Mouse (Mus musculus) hindbrain, embryonic 13.5 days (tissue): ENCODE measurements around the gene Abcf2. TPM values are rescaled to one million over a fixed set of nuclear protein-coding genes. Genes with fewer than 3 reads are reported as not detected.

Source experiments
- ATAC-seq: fragments of 200-750 bp; cut with Nextera tagmentation; 2 replicates; pipeline ENCODE4 v1.8.0; 2017; ENCODE audit warnings: moderate TSS enrichment; ENCODE audit not compliant: low FRiP score
- H3K27ac ChIP-seq: fragments of 300-500 bp; sonication (generic); 2 replicates; pipeline ENCODE4 v1.5.1; 2015; ENCODE audit warnings: inconsistent platforms, mild to moderate bottlenecking, moderate library complexity
- H3K27me3 ChIP-seq: fragments of 300-500 bp; sonication (generic); 2 replicates; pipeline ENCODE4 v1.6.1; 2015; ENCODE audit warnings: mild to moderate bottlenecking, inconsistent platforms
- H3K36me3 ChIP-seq: fragments of 300-500 bp; sonication (generic); 2 replicates; pipeline ENCODE4 v1.6.1; 2015; ENCODE audit warnings: mild to moderate bottlenecking, inconsistent platforms
- H3K4me1 ChIP-seq: fragments of 300-500 bp; sonication (generic); replicated peaks from 2 replicates; pipeline ENCODE4 v1.6.1; 2015; ENCODE audit warnings: inconsistent platforms
- H3K4me2 ChIP-seq: fragments of 300-500 bp; sonication (generic); 2 replicates; pipeline ENCODE4 v1.6.1; 2015; ENCODE audit warnings: inconsistent platforms, mild to moderate bottlenecking, moderate library complexity
- H3K4me3 ChIP-seq: fragments of 300-500 bp; sonication (generic); 2 replicates; pipeline ENCODE4 v1.5.1; 2015; ENCODE audit warnings: mild to moderate bottlenecking, inconsistent platforms
- H3K9ac ChIP-seq: fragments of 300-500 bp; sonication (generic); 2 replicates; pipeline ENCODE4 v1.6.1; 2015; ENCODE audit warnings: mild to moderate bottlenecking, inconsistent platforms
- H3K9me3 ChIP-seq: fragments of 300-500 bp; sonication (generic); 2 replicates; pipeline ENCODE4 v1.6.1; 2016; ENCODE audit warnings: inconsistent platforms
- WGBS: fragments of 180-500 bp; shearing (Covaris S2); methylation state at CpG from one replicate; pipeline ENCODE4 v1.1.7; 2015; 5-methylcytosine and 5-hydroxymethylcytosine counted together
- polyA plus RNA-seq: library from polyadenylated mRNA; unstranded; fragments of >200 nt; fragmentation: Nextera tagmentation; extraction: Ambion mirVana; gene quantifications from 2 replicates; pipeline ENCODE4 v1.2.1, GENCODE M21; 2015

The Abcf2 gene
- polyA plus RNA-seq, 1 experiment from 2014 or later = 91.6 TPM

- peaks cover 87% of the 10 kb centered on the region for H3K4me1 ChIP-seq
- H3K27me3 ChIP-seq = 0 out of 2 replicates have a peak, but pooled peaks cover 3% of the 10 kb centered on the region
- peak overlapping the region; percentile 92 for H3K4me2 ChIP-seq
- no peaks in the 10 kb centered on the region for H3K9me3 ChIP-seq
- 68% methylated on average over 2 of the region's 2 CpGs for WGBS
- H3K4me3 ChIP-seq = peak overlapping the region; percentile 60; the same call in 1 of the 2 replicates
- H3K9ac ChIP-seq = peak overlapping the region; percentile 92; the same call in 1 of the 2 replicates
- ATAC-seq = no peak
- H3K27ac ChIP-seq = no peak overlapping the region
- peaks cover 9% of the 10 kb centered on the region for H3K36me3 ChIP-seq
Measured at GRCm38 (mm10) chr5:24600236-24600635, 23.0 kb upstream of the Abcf2 start.

- peak overlapping the region; percentile 90 for H3K4me2 ChIP-seq
- 0 out of 2 replicates have a peak, but pooled peaks cover 3% of the 10 kb centered on the region for H3K27me3 ChIP-seq
- peak overlapping the region; percentile 74; the same call in 1 of the 2 replicates for H3K27ac ChIP-seq
- H3K36me3 ChIP-seq = peaks cover 18% of the 10 kb centered on the region
- H3K9ac ChIP-seq = peak overlapping the region; percentile 82
- H3K9me3 ChIP-seq = no peaks in the 10 kb centered on the region
- peaks cover 84% of the 10 kb centered on the region for H3K4me1 ChIP-seq
- WGBS = 14% methylated on average over 8 of the region's 8 CpGs
- peak overlapping the region; percentile 53 for H3K4me3 ChIP-seq
- no peak for ATAC-seq
Measured at GRCm38 (mm10) chr5:24599137-24599536, 21.9 kb upstream of the Abcf2 start.

DNA sequence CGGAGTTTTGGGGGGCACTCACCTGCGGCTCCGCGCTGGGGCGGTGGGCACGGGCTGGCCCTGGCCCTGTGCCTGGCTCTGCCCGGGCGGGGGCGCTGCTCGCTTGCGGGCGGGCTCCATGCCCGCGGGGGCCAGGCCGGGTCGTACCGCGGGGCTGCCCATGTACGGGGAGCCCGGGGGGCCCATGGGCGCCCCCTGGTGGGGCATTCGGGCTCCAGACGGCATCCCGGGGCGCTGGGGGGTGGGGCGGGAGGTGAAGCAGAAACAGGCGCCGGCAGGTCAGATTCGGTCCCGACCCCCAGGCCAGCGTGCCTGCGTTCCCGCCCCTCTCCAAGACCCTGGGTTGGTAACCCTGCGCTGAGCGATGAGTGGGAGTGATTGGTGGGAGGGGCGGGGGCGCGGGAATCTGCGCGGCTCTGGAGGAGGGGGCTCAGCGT lies 21.3 kb upstream of the Abcf2 start:
- Histone ChIP-seq H3K36me3 (peaks cover 23% of the 10 kb centered on the region), H3K27ac (peak overlapping the region; percentile 74), H3K4me3 (peak overlapping the region; percentile 53), H3K4me1 (peaks cover 78% of the 10 kb centered on the region), H3K27me3 (0 out of 2 replicates have a peak, but pooled peaks cover 3% of the 10 kb centered on the region), H3K9ac (peak overlapping the region; percentile 82), H3K4me2 (peak overlapping the region; percentile 90), H3K9me3 (no peaks in the 10 kb centered on the region)
- WGBS = under 1% methylated on average over 39 of the region's 41 CpGs
- peak; percentile 21; the same call in 1 of the 2 replicates for ATAC-seq

GRCm38 (mm10) chr5:24597901-24598569 lies 20.8 kb upstream of the Abcf2 start:
- 17% methylated on average over 15 of the region's 15 CpGs for WGBS
- H3K27me3 ChIP-seq = 0 out of 2 replicates have a peak, but pooled peaks cover 3% of the 10 kb centered on the region
- H3K9me3 ChIP-seq = no peaks in the 10 kb centered on the region
- H3K4me2 ChIP-seq = peak overlapping the region; percentile 90
- peaks cover 29% of the 10 kb centered on the region for H3K36me3 ChIP-seq
- peaks cover 73% of the 10 kb centered on the region for H3K4me1 ChIP-seq
- no peak for ATAC-seq
- H3K9ac ChIP-seq = peak overlapping the region; percentile 82
- H3K4me3 ChIP-seq = peak overlapping the region; percentile 53
- peak overlapping the region; percentile 74 for H3K27ac ChIP-seq

DNA sequence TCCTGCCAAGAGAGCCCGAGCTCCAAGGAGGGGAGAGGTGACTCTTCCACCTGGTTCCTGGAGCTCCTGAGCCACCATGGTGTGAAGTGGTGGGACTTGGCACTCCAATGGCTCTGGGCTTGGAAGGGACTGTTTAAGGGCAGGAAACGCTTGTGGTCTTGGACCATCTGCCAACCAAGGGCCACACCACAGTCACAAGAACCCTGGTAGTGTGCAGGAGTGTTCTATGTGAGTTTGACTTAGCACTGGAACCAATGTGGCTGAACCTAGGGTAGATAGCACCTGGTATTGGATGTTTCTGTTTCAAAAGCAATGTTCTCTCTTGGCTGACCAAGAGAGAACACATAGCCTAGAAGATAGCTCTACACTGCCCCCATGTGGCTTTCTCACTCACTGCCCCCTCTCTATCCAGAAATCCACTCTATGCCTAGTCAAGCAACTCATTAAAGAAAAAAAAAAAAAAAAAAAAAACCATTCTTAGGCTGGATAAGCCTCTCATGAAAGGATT lies 20.0 kb upstream of the Abcf2 start:
- peaks cover 10% of the 10 kb centered on the region; the same call in 1 of the 2 replicates for H3K27me3 ChIP-seq
- H3K4me3 ChIP-seq = peak overlapping the region; percentile 2
- peak overlapping the region; percentile 87 for H3K27ac ChIP-seq
- no peaks in the 10 kb centered on the region for H3K9me3 ChIP-seq
- peaks cover 37% of the 10 kb centered on the region for H3K36me3 ChIP-seq
- ATAC-seq = peak; percentile 4; the same call in 1 of the 2 replicates
- WGBS = 48% methylated on average over 2 of the region's 2 CpGs
- peak overlapping the region; percentile 42 for H3K4me2 ChIP-seq
- peaks cover 67% of the 10 kb centered on the region for H3K4me1 ChIP-seq
- peak overlapping the region; percentile 65 for H3K9ac ChIP-seq

GRCm38 (mm10) chr5:24596519-24597171 lies 19.4 kb upstream of the Abcf2 start:
- Histone ChIP-seq H3K4me1 (peaks cover 69% of the 10 kb centered on the region), H3K27ac (peak overlapping the region; percentile 87), H3K36me3 (peaks cover 42% of the 10 kb centered on the region), H3K4me2 (peak overlapping the region; percentile 42), H3K4me3 (peak overlapping the region; percentile 2), H3K27me3 (peaks cover 15% of the 10 kb centered on the region; the same call in 1 of the 2 replicates), H3K9me3 (no peaks in the 10 kb centered on the region), H3K9ac (peak overlapping the region; percentile 65)
- peak; percentile 49 for ATAC-seq
- 10% methylated on average over 11 of the region's 11 CpGs for WGBS

GRCm38 (mm10) chr5:24595786-24596380 lies 18.6 kb upstream of the Abcf2 start:
- Histone ChIP-seq H3K4me3 (peak overlapping the region; percentile 2; the same call in 1 of the 2 replicates), H3K9me3 (no peaks in the 10 kb centered on the region), H3K27ac (peak overlapping the region; percentile 87), H3K4me1 (peaks cover 69% of the 10 kb centered on the region), H3K36me3 (peaks cover 50% of the 10 kb centered on the region), H3K9ac (peak overlapping the region; percentile 65), H3K27me3 (peaks cover 21% of the 10 kb centered on the region; the same call in 1 of the 2 replicates), H3K4me2 (peak overlapping the region; percentile 42)
- 50% methylated on average over 14 of the region's 14 CpGs for WGBS
- no peak for ATAC-seq

- H3K4me2 ChIP-seq = no peak overlapping the region
- H3K27me3 ChIP-seq = peaks cover 22% of the 10 kb centered on the region
- WGBS = 92% methylated on average over 5 of the region's 5 CpGs
- peak overlapping the region; percentile 65 for H3K9ac ChIP-seq
- no peaks in the 10 kb centered on the region for H3K9me3 ChIP-seq
- H3K4me1 ChIP-seq = peaks cover 64% of the 10 kb centered on the region
- no peak overlapping the region for H3K4me3 ChIP-seq
- ATAC-seq = no peak
- H3K27ac ChIP-seq = peak overlapping the region; percentile 87
- peaks cover 56% of the 10 kb centered on the region for H3K36me3 ChIP-seq
Measured at GRCm38 (mm10) chr5:24595261-24595660, 18.0 kb upstream of the Abcf2 start.

DNA sequence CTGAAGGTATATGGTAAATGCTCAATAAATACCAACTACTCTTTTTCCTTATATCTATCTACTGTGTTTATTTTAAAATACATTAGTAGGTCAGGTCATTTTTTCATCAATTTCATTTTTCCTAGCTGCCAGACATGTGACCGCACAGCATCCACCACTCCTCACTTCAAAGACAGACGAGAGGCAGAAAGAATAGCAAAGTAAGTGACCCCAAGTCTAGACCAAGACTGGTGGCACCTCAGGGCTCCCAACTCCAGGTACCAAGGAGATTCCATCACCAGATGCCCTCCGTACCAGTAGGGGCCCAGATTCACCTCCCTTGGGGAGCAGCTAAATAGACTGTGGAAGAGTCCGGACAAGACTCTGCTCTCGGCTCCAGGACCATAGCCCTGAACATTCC lies 17.1 kb upstream of the Abcf2 start:
- WGBS = 94% methylated on average over 5 of the region's 5 CpGs
- H3K4me1 ChIP-seq = peaks cover 57% of the 10 kb centered on the region

GRCm38 (mm10) chr5:24593928-24594327 lies 16.7 kb upstream of the Abcf2 start:
- Histone ChIP-seq H3K36me3 (peaks cover 62% of the 10 kb centered on the region), H3K4me2 (no peak overlapping the region), H3K27me3 (peaks cover 20% of the 10 kb centered on the region), H3K9me3 (no peaks in the 10 kb centered on the region), H3K27ac (no peak overlapping the region), H3K4me3 (no peak overlapping the region), H3K4me1 (peaks cover 56% of the 10 kb centered on the region), H3K9ac (no peak overlapping the region)
- 75% methylated on average over 10 of the region's 10 CpGs for WGBS
- ATAC-seq = no peak

More for the DNA sequence above, 17.1 kb upstream of the Abcf2 start:
- no peak overlapping the region for H3K27ac ChIP-seq
- no peak overlapping the region for H3K9ac ChIP-seq
- peaks cover 58% of the 10 kb centered on the region for H3K36me3 ChIP-seq
- H3K9me3 ChIP-seq = no peaks in the 10 kb centered on the region
- no peak for ATAC-seq
- no peak overlapping the region for H3K4me3 ChIP-seq
- no peak overlapping the region for H3K4me2 ChIP-seq
- peaks cover 20% of the 10 kb centered on the region for H3K27me3 ChIP-seq

DNA sequence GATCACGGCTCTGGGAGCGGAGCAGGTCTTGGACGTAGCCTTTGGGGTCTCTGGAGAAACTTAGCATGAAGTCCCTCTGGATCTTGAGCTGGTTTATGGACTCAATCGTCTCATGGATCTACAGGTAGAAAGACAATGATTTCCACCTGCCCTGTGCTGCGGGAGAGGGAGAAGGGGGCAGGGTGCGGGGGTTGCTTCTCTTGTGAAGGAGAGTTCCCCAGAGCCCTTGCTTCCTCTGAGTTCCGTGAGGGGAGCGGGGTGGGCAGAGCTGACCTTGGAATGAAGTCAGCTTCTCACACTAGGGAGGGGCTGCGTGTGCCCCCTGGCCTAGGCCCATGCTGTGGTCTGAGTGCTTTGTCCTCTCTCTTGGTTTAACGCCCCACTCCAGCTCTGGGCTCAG lies 16.0 kb upstream of the Abcf2 start:
- H3K27me3 ChIP-seq = peaks cover 20% of the 10 kb centered on the region
- H3K27ac ChIP-seq = no peak overlapping the region
- no peaks in the 10 kb centered on the region for H3K9me3 ChIP-seq
- H3K9ac ChIP-seq = no peak overlapping the region
- ATAC-seq = no peak
- 81% methylated on average over 10 of the region's 10 CpGs for WGBS
- H3K36me3 ChIP-seq = peaks cover 69% of the 10 kb centered on the region
- no peak overlapping the region for H3K4me3 ChIP-seq
- H3K4me1 ChIP-seq = peaks cover 56% of the 10 kb centered on the region
- H3K4me2 ChIP-seq = no peak overlapping the region
